Comparison of ENCODE assay signal across 8 mouse cellular contexts in the genomic region with DNA sequence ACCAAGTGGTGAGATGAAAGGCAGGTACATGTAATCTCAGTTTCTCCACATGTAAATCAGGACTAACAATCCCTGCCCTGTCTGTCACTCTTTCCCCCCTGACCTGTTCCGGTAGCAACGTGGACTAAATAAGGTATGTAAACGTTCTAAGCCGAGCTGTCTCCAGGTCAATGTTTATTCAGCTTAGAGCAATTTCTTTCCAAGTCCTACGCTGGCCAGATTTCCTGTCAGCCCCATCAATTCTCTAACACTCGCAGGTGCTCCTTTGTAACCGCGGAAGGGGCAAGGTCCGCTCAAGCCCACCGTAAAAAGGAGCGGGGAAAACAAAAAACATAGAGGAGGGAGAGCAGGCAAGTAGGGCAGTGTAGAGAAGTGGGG. TPM values are rescaled to one million over a fixed set of nuclear protein-coding genes. Genes with fewer than 3 reads are reported as not detected.
DNase-seq lines count a peak whose midpoint lies in the region; ATAC-seq lines count a peak whose summit lies in the region.

No protein-coding gene starts in this region.

- no peak for ATAC-seq in heart, embryonic 15.5 days (replicated peaks; ENCODE audit: insufficient number of reproducible peaks, insufficient read depth, low FRiP score, low read depth)

- WGBS in heart, embryonic 15.5 days, result 3% methylated on average over 11 of the region's 11 CpGs

- peak overlapping the region; percentile 75 for H3K4me3 ChIP-seq in heart, embryonic 15.5 days
- H3K4me3 ChIP-seq in brown adipose tissue, adult 24 weeks (ENCODE audit: insufficient read depth, low read depth, low read length), result peak overlapping the region; percentile 64

- H3K9me3 ChIP-seq in heart, embryonic 15.5 days (replicated peaks), result no peaks in the 10 kb centered on the region

- H3K27me3 ChIP-seq in heart, embryonic 15.5 days, result peaks cover 5% of the 10 kb centered on the region; the same call in 1 of the 2 replicates

- H3K9ac ChIP-seq in heart, embryonic 15.5 days, result peak overlapping the region; percentile 89

- H3K36me3 ChIP-seq in heart, embryonic 15.5 days, result peaks cover 11% of the 10 kb centered on the region

- DNase-seq in heart, postnatal 14 days, result no peak
- peak; percentile 59 for DNase-seq in induced T-regulatory cell, adult 2 months (ENCODE audit: low read depth)
- DNase-seq in mesoderm, embryonic 11.5 days (ENCODE audit: low read depth, low spot score), result peak; percentile 32
- no peak for DNase-seq in left cerebral cortex, adult 8-10 months (ENCODE audit: low spot score in 2 of 2)
- DNase-seq in urinary bladder, postnatal 25 days (ENCODE audit: low spot score), result no peak
- DNase-seq in cerebellum, postnatal 36 days, result no peak

- H3K27ac ChIP-seq in heart, embryonic 15.5 days, result peak overlapping the region; percentile 98
- peak overlapping the region; percentile 98 for H3K27ac ChIP-seq in brown adipose tissue, adult 24 weeks (replicated peaks; ENCODE audit: low read depth, low read length)

- intact Hi-C loops in heart, postnatal 14 days (cut with DNase I), result loop anchor here (5.0 kb wide), 3 partner anchors 84 to 144 kb away; a partner anchor contains a TSS

- peaks cover 38% of the 10 kb centered on the region for H3K4me1 ChIP-seq in heart, embryonic 15.5 days (replicated peaks)
- peaks cover 2% of the 10 kb centered on the region; the same call in 1 of the 2 replicates for H3K4me1 ChIP-seq in brown adipose tissue, adult 24 weeks (ENCODE audit: control insufficient read depth, insufficient read depth, insufficient read length, low read length)

- H3K4me2 ChIP-seq in heart, embryonic 15.5 days, result peak overlapping the region; percentile 83

RNA-seq across cellular contexts. Expression of a gene that starts 0.2 kb away (rescaled TPM):
- 103 and 116 TPM in 2 replicates for polyA plus RNA-seq in heart, embryonic 15.5 days (2015; fragmentation: Nextera tagmentation; extraction: Ambion mirVana)
- total RNA-seq in heart, postnatal 14 days (2021), result 100 to 1,000 TPM; 560 to 604 TPM
- polyA plus RNA-seq in brown adipose tissue, adult 24 weeks (2012; ENCODE audit: insufficient read depth, insufficient read length, missing spikeins), result 229 and 288 TPM in 2 replicates
- 100 to 1,000 TPM; 118 to 124 (median 121) TPM for total RNA-seq in left cerebral cortex, adult 8-10 months (2022)

RNA-seq across cellular contexts. Expression of a gene that starts 23.8 kb away (rescaled TPM):
- 45.4 and 53.5 TPM in 2 replicates for polyA plus RNA-seq in heart, embryonic 15.5 days (2015; fragmentation: Nextera tagmentation; extraction: Ambion mirVana)
- total RNA-seq in heart, postnatal 14 days (2021), result 10 to 100 TPM; 29.6 TPM
- polyA plus RNA-seq in brown adipose tissue, adult 24 weeks (2012; ENCODE audit: insufficient read depth, insufficient read length, missing spikeins), result 19.0 and 20.3 TPM in 2 replicates
- 10 to 100 TPM; 27.4 to 30.1 (median 28.9) TPM for total RNA-seq in left cerebral cortex, adult 8-10 months (2022)

Comparison
In these comparisons a context has a peak if more than half of its experiments do, and no peak if none do; other contexts are left out.
1. DNase-seq: peak in induced T-regulatory cell, adult 2 months (single experiment) and mesoderm, embryonic 11.5 days (single experiment); none in heart, postnatal 14 days (0 of 2), left cerebral cortex, adult 8-10 months (0 of 2), urinary bladder, postnatal 25 days (single experiment) and cerebellum, postnatal 36 days (0 of 2).
2. RNA of a gene that starts 0.2 kb away (total RNA-seq): 560 to 604 TPM in heart, postnatal 14 days; 118 to 124 TPM in left cerebral cortex, adult 8-10 months; every median in the first group is over 4 times any median in the second.